Mouse (Mus musculus) spleen, adult 2 months (tissue): ENCODE results near the gene Gm9821.

Source experiments
- CTCF ChIP-seq: fragments of 200-500 bp; IDR thresholded peaks from 2 replicates; pipeline ENCODE4 v1.5.1; 2011; ENCODE audit warnings: mild to moderate bottlenecking, inconsistent platforms; ENCODE audit not compliant: insufficient read depth, insufficient read length, insufficient replicate concordance; ENCODE audit errors: extremely low read depth
- POLR2A ChIP-seq: fragments of 200-500 bp; IDR thresholded peaks from 2 replicates; pipeline ENCODE4 v1.6.1; 2011; ENCODE audit warnings: low read depth, low read length, inconsistent platforms

DNA sequence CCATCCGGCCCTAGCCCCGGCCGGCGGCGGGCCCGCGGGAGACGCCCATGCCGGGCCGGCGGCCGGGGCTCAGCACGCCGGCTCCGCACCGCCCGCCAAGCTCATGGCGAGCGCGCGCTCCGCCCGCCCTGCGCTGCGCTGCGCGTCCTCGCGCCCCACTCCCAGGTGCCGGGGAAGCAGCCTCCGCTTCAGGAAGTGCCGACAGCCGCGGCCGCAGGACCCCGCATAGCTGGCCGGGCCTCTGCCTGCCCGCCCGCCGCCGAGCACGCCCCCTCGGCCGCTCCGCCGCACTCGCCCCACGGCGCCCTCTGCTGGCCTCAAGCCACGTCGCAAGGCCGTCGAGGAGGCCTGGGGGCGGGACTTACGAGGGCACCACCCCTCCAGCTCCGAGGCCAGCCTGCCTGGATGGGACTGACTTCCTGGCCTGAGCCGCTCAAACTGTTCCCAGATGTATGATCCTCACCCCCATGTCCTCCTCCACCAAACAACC lies 18.0 kb downstream of the Gm9821 start:
- TF ChIP-seq CTCF: peak; percentile 93
- TF ChIP-seq POLR2A: peak; percentile 53
